Mouse (Mus musculus): ENCODE results near the gene Prodh2. TPM values are rescaled to one million over a fixed set of nuclear protein-coding genes. Genes with fewer than 3 reads are reported as not detected.
"Not testable (repeated sequence)": the region's sequence is repeated elsewhere in the genome, so short reads cannot be mapped to it uniquely, and the experiment has no call there.

The Prodh2 gene
- polyA plus RNA-seq, 1 experiment from 2014 or later: not detected

GRCm38 (mm10) chr7:30463568-30463967 is 29.9 kb upstream of the Prodh2 start:
- Histone ChIP-seq H3K27me3 (replicated peaks; ENCODE audit: insufficient read depth, low read length) (peaks cover 16% of the 10 kb centered on the region; the same call in 1 of the 2 replicates), H3K27ac (ENCODE audit: low read length) (no peak overlapping the region), H3K4me1 (ENCODE audit: insufficient read depth, low read depth, low read length) (no peaks in the 10 kb centered on the region), H3K36me3 (ENCODE audit: insufficient read depth, low read length) (no peaks in the 10 kb centered on the region), H3K4me2 (replicated peaks; ENCODE audit: low read depth, low read length) (no peak overlapping the region), H3K9ac (replicated peaks; ENCODE audit: low read depth) (no peak overlapping the region), H3K9me3 (ENCODE audit: low read length) (no peaks in the 10 kb centered on the region), H3K4me3 (ENCODE audit: low read depth, low read length) (no peak overlapping the region)
- ATAC-seq: no peak
- no peak for DNase-seq (ENCODE audit: low spot score)
- WGBS: 41% methylated on average over 7 of the region's 7 CpGs
- TF ChIP-seq EP300 (IDR thresholded peaks at IDR 0.05) (no peak), CTCF (IDR thresholded peaks at IDR 0.05) (no peak)

DNA sequence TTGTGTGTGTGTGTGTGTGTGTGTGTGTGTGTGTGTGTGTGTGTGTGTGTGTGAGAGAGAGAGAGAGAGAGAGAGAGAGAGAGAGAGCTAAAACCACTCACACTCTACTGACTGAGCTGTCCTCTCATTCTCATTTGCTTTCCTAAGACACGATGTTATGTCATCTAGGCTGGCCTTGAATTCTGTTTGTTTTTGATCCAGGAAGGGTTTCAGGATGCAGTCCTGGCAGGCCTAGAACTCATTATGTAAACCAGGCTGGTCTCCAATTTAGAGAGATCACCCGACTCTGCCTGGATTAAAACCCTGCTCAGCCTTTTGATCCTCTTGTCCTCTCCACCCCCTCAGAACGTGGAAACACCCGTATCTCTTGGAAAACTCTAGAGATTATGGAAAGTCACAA is 29.4 kb upstream of the Prodh2 start:
- TF ChIP-seq EP300 (IDR thresholded peaks at IDR 0.05): no peak
- no peak for TF ChIP-seq CTCF (IDR thresholded peaks at IDR 0.05)
- Histone ChIP-seq H3K9me3 (ENCODE audit: low read length) (no peaks in the 10 kb centered on the region), H3K27ac (ENCODE audit: low read length) (no peak overlapping the region), H3K4me1 (ENCODE audit: insufficient read depth, low read depth, low read length) (no peaks in the 10 kb centered on the region), H3K9ac (replicated peaks; ENCODE audit: low read depth) (no peak overlapping the region), H3K4me2 (replicated peaks; ENCODE audit: low read depth, low read length) (no peak overlapping the region), H3K36me3 (ENCODE audit: insufficient read depth, low read length) (no peaks in the 10 kb centered on the region), H3K4me3 (ENCODE audit: low read depth, low read length) (no peak overlapping the region), H3K27me3 (replicated peaks; ENCODE audit: insufficient read depth, low read length) (peaks cover 13% of the 10 kb centered on the region; the same call in 1 of the 2 replicates)
- DNase-seq (ENCODE audit: low spot score): no peak
- 21% methylated on average over 4 of the region's 4 CpGs for WGBS
- ATAC-seq: no peak

- no peak overlapping the region for H3K4me2 ChIP-seq (replicated peaks; ENCODE audit: low read depth, low read length)
Measured at GRCm38 (mm10) chr7:30464816-30465300, 28.6 kb upstream of the Prodh2 start.

GRCm38 (mm10) chr7:30472411-30472810 is 21.0 kb upstream of the Prodh2 start:
- TF ChIP-seq CTCF (IDR thresholded peaks at IDR 0.05) (peak; percentile 66), EP300 (IDR thresholded peaks at IDR 0.05) (no peak)

More at GRCm38 (mm10) chr7:30464816-30465300, 28.6 kb upstream of the Prodh2 start:
- ATAC-seq (no peak), DNase-seq (ENCODE audit: low spot score) (no peak)
- TF ChIP-seq EP300 (IDR thresholded peaks at IDR 0.05) (no peak), CTCF (IDR thresholded peaks at IDR 0.05) (no peak)
- peaks cover 13% of the 10 kb centered on the region; the same call in 1 of the 2 replicates for H3K27me3 ChIP-seq (replicated peaks; ENCODE audit: insufficient read depth, low read length)
- no peak overlapping the region for H3K27ac ChIP-seq (ENCODE audit: low read length)
- H3K4me3 ChIP-seq (ENCODE audit: low read depth, low read length): no peak overlapping the region
- H3K4me1 ChIP-seq (ENCODE audit: insufficient read depth, low read depth, low read length): no peaks in the 10 kb centered on the region
- no peaks in the 10 kb centered on the region for H3K9me3 ChIP-seq (ENCODE audit: low read length)
- 17% methylated on average over 6 of the region's 6 CpGs for WGBS
- H3K36me3 ChIP-seq (ENCODE audit: insufficient read depth, low read length): no peaks in the 10 kb centered on the region
- H3K9ac ChIP-seq (replicated peaks; ENCODE audit: low read depth): no peak overlapping the region

GRCm38 (mm10) chr7:30474999-30475398 is 18.4 kb upstream of the Prodh2 start:
- 56% methylated on average over 4 of the region's 4 CpGs for WGBS
- H3K4me3 ChIP-seq (ENCODE audit: low read depth, low read length): no peak overlapping the region
- no peak overlapping the region for H3K9ac ChIP-seq (replicated peaks; ENCODE audit: low read depth)
- TF ChIP-seq EP300 (IDR thresholded peaks at IDR 0.05) (no peak), CTCF (IDR thresholded peaks at IDR 0.05) (no peak)
- no peaks in the 10 kb centered on the region for H3K27me3 ChIP-seq (replicated peaks; ENCODE audit: insufficient read depth, low read length)
- no peaks in the 10 kb centered on the region for H3K4me1 ChIP-seq (ENCODE audit: insufficient read depth, low read depth, low read length)
- no peak overlapping the region for H3K27ac ChIP-seq (ENCODE audit: low read length)
- no peak for DNase-seq (ENCODE audit: low spot score)
- H3K9me3 ChIP-seq (ENCODE audit: low read length): no peaks in the 10 kb centered on the region
- no peaks in the 10 kb centered on the region for H3K36me3 ChIP-seq (ENCODE audit: insufficient read depth, low read length)
- no peak for ATAC-seq
- no peak overlapping the region for H3K4me2 ChIP-seq (replicated peaks; ENCODE audit: low read depth, low read length)

More at GRCm38 (mm10) chr7:30472411-30472810, 21.0 kb upstream of the Prodh2 start:
- H3K4me2 ChIP-seq (replicated peaks; ENCODE audit: low read depth, low read length): no peak overlapping the region
- no peaks in the 10 kb centered on the region for H3K36me3 ChIP-seq (ENCODE audit: insufficient read depth, low read length)
- no peak for ATAC-seq
- H3K27me3 ChIP-seq (replicated peaks; ENCODE audit: insufficient read depth, low read length): peaks cover under 1% of the 10 kb centered on the region; the same call in 1 of the 2 replicates
- no peaks in the 10 kb centered on the region for H3K9me3 ChIP-seq (ENCODE audit: low read length)
- DNase-seq (ENCODE audit: low spot score): no peak
- no peaks in the 10 kb centered on the region for H3K4me1 ChIP-seq (ENCODE audit: insufficient read depth, low read depth, low read length)
- H3K27ac ChIP-seq (ENCODE audit: low read length): no peak overlapping the region
- no peak overlapping the region for H3K4me3 ChIP-seq (ENCODE audit: low read depth, low read length)
- H3K9ac ChIP-seq (replicated peaks; ENCODE audit: low read depth): no peak overlapping the region
- 41% methylated on average over 5 of the region's 5 CpGs for WGBS

- H3K27me3 ChIP-seq (replicated peaks; ENCODE audit: insufficient read depth, low read length); H3K9me3 ChIP-seq (ENCODE audit: low read length); H3K9ac ChIP-seq (replicated peaks; ENCODE audit: low read depth); H3K4me2 ChIP-seq (replicated peaks; ENCODE audit: low read depth, low read length); H3K4me3 ChIP-seq (ENCODE audit: low read depth, low read length); H3K4me1 ChIP-seq (ENCODE audit: insufficient read depth, low read depth, low read length); ATAC-seq; H3K36me3 ChIP-seq (ENCODE audit: insufficient read depth, low read length); DNase-seq (ENCODE audit: low spot score); H3K27ac ChIP-seq (ENCODE audit: low read length): not testable (repeated sequence)
- 82% methylated on average over 5 of the region's 7 CpGs for WGBS
Measured at GRCm38 (mm10) chr7:30476136-30476535, 17.3 kb upstream of the Prodh2 start.
